Mouse (Mus musculus) CH12F3 (cell line): ENCODE data around the gene Mlh1.

Source experiments
- in situ Hi-C: fragments of 300-500 bp; cut with MboI; formaldehyde crosslinking; loops from 2 replicates; pipeline ENCODE4 v1.14.3; 2020; ENCODE audit warnings: low sequenced_read_pairs

Gene Mlh1

DNA sequence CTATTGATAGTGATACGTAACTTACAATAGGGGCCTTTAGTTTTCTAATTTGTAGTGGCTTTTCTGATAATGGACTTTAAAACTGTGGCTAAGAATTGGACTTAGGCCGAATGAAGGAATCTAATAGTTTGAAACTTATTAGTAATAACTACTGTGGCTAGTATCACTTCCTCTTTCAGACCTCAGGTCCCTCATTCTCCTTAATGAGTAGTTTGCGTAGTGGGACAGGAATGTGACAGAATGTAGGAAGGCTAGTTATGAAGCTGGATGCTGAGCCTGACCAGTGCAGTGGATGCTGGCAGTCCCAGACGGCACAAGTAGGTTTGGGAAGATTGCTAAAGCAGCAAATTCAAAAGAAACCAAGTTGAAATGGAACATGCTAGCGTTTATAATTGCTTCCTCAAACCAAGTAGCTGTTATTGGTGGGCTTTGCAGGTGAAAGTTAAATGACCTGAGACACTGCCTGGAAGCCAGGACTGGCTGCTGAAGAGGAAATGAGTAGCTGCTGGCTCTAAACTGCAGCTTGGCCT is 51.0 kb downstream of the Mlh1 start:
- in situ Hi-C loops = no loop called here

DNA sequence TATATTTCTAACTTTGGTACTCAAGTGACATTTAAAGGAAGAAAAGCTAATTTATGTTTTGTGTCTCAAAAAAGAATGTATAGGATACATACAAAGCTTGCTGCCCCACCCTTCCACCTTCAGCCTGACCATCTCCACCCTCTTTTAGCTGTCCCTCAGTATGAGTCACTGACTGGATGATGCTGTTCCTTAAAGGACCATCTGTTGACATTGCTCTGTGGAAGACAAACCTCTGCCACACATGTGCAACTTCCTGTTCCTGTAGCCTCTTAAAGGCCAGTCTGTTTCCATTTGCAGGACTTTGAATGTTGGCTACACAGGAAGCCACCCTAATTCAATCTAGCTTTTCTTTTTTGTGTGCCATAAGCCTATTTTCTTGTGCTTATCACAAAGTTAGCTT is 55.2 kb downstream of the Mlh1 start:
- in situ Hi-C loops = no loop called here

DNA sequence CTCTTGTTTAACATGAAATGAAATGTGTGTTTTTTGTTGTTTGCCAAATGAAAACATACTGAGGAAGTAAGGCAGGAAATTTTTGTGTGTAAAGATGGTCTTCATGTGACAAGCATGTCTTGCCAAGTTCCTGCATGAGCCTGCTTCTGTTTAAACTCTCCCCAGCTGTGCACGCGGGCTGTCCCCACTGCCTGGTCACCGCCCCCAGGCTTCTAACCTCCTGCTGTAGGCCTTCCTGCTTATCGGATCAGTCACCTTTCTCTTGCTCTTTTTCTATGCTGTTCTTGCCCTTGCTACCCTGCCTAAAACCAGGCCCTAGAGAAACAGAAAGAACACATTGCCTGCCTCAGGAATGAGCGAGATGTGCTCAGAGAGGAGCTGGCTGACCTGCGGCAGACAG is 58.1 kb downstream of the Mlh1 start:
- in situ Hi-C loops = no loop called here

DNA sequence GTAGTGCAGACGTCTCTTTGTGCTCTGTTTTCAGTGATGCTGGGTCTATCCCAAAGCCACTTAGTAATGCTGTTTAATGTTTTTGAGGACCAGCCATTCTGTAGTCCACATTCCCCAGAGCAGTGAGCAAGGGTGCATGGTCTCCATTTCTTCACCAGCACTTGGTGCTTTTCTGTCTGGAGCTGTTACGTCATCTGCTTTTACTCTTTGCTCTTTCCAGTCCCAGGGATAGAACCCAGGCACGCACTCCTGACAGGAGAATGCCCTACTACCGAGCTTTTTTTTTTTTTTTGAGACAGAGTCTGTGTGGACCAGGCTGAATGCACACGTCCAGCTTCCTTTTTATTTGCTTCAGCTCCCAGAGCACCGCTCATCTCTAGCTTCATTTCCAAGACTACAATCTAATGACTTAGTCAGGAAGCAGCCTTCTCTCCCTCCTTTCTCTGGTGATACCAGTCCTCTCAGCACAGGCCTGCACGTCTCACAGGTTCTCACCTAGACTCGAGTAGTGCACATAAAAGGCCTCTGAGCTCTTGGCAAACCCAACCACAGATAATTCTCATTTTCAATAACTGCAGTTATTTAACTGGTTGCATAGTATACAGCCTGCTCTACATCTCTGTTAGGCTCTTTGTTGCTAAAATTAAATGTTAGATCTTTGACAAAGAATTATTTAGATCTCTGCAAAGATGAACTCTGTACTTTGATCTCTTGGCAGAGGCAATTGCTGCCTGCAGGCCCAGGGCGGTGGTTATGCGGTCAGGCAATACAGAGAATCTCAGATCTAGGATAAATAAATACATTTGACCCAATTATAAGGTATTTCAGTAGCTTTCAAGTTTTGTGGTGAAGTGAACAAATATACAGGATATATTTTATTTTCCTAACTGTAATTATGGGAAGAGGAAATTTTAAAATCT is 60.2 kb downstream of the Mlh1 start:
- in situ Hi-C loops = no loop called here

DNA sequence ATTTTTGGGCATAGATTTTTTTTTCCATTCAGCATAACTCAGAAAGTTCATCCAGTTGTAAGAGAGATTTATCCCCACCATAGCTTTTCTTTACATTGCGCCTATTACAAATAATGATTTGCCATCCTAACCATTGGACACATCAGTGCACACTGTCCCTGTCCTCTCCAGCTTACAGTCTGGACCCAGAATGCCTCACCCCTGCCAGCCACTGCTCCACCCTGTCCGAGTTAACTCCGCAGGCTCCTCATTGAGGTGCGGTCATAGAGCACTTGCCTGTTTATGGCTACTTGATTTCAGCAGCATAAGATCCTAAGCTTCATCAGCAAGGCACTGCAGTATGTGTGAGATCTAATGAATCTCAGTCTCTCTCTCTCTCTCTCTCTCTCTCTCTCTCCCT is 61.2 kb downstream of the Mlh1 start:
- in situ Hi-C loops = no loop called here

DNA sequence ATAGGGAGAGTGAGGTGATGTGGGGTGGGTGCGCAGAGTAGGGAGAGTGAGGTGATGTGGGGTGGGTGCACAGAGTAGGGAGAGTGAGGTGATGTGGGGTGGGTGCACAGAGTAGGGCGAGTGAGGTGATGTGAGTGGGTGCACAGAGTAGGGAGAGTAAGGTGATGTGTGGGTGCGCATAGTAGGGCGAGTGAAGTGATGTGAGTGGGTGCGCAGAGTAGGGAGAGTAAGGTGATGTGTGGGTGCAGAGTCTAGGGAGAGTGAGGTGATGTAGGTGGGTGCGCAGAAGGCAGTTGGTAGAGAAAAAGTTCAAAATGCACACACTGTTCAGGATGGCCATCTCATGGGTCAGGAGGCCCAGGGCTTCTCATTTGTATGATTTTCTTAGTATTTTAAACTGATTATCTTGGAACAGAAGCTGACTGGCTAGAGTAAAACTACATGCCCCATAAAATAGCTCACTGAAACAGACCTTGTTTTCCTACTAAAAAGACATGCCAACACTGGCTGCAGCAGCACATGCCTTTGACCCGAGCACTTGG is 62.4 kb downstream of the Mlh1 start:
- in situ Hi-C loops = no loop called here

DNA sequence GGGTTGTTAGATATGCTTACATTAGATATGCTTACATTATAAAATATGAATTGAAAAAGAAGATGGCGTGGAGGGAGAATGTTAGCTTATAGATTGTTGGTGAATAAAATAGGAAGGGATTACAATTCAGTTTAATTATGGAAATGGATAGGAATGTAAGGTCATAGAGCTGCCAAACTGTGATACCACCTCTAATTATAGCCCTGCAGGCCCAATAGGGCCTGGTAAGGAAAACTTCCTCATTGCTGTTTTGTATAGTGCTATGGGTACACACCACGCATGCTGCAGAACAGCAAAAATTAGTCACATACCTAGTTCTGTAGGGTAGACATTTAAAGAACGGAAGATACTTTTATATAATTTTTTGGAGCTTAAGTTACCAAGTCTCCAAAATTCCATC is 63.4 kb downstream of the Mlh1 start:
- in situ Hi-C loops = no loop called here

DNA sequence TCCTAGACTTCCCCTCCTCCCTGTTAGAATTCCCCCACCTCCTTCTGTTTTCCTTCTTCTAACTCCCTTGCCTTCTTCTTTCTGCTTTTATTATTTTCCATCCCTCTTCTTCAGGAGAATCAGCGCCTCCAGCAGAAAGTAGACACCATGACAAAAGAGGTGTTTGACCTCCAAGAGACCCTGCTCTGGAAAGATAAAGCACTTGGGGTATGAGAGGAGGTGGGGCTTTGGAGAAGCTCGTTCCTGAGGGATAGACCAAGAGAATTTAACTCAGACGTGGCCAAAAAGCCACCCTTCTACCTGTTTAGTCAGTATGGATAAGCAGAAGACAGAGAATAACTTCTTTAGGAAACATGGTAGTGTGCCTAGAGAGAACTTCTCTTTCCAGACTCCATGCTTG is 63.9 kb downstream of the Mlh1 start:
- in situ Hi-C loops = no loop called here

DNA sequence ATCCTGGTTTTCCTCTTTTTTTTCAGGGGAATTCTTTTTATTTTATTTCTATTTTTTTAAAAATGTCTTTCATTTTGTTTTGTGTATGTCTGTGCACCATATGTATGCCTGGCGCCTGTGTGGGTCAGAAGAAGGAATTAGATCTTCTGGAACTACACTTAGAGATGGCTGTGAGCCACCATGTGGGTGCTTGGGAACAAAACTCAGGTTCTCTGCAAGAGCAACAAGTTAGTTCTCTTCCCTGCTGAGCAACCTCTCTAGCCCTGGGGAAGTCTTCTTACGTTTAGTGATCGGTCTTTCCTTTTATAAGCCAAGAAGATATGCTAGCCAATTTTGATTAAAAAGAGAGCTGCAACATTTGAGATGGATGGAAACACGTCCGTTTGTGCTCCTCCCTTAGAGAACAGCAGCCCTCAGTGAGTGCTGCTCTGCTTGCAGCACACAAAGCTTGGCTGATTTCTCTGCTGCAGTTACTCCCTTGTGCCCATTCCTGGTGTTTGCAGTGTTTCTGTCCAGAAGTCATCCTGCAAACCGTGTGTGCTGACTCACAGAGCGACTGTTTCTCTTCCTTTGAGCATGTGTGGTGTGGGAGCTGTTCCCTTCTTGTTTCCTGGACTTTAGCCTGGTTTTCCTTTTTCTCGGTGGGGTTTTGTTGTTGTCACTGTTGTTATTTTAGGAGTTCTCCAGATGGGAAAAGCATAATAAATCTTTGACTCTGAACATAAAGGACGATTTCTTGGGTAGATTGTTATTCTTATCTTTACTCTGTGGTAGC is 66.8 kb downstream of the Mlh1 start:
- in situ Hi-C loops = no loop called here

DNA sequence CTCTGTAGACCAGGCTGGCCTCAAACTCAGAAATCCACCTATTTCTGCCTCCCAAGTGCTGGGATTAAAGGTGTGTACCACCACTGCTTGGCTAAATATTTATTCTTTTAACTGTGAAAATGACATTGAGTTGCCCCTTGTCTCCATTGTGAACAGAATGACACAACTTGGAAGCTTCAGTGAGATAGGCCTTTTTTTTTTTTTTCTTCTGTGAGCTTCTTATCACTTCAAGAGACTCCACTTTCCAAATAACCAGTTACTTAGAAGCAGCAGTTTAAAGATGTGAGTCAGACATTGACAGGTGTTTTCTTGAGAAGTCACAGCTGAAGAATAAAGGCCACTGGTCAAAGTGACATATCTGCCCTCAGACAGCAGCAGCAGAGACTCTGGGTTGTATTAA is 71.4 kb downstream of the Mlh1 start:
- in situ Hi-C loops = no loop called here

DNA sequence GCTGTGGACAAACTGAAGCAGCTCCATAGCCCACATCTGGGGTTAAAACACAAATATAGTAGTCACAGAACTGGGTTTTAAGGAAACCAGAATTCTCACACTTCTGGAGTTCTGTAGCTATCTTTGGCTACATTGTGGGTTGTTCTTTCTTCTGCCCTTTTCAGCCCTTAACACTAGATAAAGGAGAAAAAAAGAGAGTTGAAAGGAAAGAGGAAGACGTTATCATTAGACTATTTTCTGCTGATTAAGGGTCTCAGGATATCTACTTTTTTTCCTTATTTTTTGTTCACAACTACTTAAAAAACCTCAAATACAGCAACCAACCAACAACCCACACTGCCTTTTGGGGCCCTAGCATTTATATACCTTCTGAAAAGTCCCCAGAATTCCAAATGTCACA is 73.3 kb downstream of the Mlh1 start:
- in situ Hi-C loops = no loop called here

DNA sequence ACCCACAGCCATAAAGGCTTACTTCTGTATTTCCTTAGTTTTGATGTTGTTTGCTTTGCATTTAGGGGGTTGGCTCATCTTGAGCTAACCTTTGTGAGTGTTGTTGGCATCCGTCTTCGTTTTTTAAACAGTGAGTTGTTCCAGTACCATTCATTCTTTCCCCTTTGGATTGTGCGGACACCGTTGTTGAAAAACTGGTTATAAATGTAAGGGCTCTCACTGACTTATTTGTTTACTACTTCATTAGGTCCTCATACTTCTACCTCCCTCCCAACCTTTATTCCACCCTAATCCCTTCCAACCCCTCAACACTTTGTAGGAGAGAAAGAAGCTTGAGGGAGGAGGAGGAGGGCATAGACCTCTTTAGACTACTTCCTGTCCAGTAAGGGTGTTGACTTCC is 73.9 kb downstream of the Mlh1 start:
- in situ Hi-C loops = no loop called here

DNA sequence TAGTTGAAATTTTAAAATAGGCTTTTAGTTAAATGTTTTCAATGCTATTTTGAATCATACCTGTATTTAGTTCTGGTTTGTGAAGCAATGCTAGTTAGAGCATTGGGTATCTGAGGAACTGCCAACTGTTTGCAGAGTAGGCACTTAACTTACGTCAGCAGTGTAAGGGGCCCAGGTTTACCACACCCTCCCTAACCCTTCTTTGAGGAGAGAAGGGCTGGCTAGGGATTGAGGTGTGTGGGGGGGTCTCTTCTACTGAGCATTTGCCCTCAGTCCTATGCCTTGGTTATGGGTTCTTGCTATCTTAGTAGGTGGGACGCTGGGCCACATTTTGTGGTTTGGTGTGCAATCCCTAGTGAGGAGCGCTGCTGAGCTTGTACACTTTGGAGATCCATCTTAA is 74.5 kb downstream of the Mlh1 start:
- in situ Hi-C loops = no loop called here

DNA sequence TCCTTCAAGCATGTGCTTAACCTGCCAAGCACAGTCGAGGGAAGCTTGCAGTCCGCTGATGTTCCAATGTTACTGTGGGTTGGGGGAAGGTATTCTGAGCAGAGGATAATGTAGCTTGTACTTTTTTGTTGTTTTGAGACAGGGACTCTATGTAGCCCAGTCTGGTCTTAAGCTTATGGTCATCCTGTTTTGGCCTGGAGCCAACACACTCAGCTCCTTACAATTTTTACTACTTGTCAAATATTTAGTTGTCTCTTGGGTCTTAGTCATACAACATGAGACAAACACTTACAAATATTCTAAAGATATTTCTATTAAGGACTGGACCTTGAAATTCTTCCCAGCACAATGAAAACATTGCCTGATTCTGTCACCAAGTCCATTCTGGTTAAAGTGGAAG is 78.4 kb downstream of the Mlh1 start:
- in situ Hi-C loops = no loop called here

DNA sequence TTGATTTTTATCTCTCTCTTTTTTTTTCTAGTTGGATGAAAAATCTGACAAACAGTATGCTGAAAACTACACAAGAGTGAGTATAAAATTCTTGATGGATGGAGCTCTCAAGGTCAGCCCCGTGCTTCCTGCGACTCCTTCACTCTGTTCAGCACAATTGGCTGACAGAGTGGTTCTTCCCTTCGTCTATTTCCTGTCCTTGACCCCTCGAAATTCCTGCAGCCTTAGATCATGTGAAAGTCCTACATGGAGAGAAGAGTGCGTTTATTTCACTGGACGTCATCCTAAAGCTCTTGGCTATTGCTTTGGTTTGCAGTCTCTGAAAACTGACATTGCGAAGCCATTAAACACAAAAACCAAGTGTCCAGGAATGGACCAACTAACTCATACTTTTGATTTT is 82.9 kb downstream of the Mlh1 start:
- in situ Hi-C loops = no loop called here

DNA sequence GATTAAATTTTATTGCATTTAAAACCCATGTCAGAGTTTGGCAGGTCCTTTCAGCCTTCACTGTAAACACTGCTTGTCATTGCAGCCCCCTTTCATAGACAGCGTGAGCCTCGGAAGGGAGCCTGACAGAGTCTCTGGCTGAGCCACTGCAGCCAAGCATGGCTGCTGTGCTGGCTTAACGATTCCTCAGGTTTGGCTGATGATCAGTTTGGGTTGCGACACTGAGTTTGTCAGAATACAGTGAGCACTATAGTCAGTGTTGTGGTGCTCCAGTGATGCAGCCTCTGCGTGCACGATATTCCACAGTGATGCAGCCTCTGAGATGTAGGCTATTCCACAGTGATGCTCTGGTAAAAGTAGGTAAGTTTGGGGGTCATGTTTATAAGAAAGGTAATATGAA is 84.7 kb downstream of the Mlh1 start:
- in situ Hi-C loops = no loop called here

DNA sequence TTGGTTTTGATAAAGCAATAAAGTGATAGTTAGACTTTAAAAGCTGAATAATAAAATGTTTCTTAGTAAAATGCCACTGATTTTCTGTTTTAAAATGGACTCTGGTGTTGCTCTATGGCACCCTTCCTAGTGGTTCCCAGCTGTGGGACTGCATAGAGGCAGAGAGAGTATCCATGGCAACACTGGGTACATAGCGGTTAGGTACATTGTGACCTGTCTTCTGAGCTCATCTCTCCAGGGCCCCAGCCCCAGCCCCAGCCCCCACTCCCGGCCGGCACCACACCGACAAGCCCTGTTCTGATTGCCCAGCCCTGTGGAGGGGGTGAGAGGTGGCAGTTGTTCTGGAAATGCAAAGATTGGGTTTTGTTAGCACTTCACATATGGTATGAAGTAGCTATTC is 86.7 kb downstream of the Mlh1 start:
- in situ Hi-C loops = no loop called here

DNA sequence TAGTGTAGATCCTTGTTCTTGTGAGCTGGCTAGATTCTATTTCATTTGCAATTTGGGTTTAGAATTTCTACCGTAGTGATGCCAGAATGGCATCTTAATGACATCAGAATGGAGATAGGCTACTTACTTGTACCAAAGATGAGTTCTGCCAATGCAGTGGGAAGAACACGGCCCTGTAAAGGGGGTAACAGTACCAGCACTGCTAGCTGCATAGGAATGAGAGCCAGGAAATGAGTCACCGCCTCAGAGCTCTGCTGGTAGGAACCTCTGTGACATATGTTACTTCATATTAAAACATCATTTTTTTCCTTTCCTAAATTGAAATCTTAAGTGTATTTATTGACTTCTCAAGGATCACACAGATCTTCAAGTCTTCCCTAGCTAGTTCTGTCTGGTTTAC is 89.4 kb downstream of the Mlh1 start:
- in situ Hi-C loops = no loop called here

DNA sequence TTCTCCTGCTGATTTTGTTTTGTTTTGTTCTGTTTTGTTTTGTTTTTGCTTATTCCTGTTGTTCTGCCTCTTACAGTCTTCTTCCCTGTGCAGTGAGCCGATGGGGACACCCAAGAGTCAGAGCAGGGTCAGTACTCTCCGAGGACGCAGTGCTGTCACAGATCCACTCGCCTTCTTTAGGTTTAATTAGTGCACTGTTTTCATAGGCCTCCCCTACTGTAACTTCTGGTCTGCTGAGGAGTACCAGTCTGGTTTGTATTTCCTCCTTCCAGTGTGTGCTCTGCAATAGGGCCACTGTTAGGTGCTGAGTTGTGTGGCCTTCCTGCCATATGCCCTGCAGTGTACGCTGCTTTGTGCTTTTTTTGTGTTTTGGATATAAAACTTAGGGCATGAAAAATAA is 92.6 kb downstream of the Mlh1 start:
- in situ Hi-C loops = no loop called here
